8 mouse cellular contexts compared by ENCODE assay signal in the genomic region with DNA sequence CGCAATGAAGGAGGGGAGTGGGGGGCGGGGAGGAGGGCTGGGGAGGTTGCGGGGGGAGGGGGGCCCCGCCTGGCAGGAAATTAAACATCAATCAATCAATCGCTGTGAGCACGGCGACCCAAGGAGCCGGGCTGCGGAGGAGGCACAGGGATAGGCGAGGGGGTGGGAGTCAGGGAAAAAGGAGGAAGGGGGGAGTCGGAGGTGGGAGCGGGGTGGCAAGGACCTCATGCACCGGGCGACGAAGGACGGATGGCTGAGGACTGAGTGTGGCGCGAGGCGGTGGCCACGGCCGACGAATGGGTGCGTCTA. TPM values are rescaled to one million over a fixed set of nuclear protein-coding genes. Genes with fewer than 3 reads are reported as not detected.
DNase-seq lines count a peak whose midpoint lies in the region; ATAC-seq and TF ChIP-seq lines count a peak whose summit lies in the region.

No protein-coding gene starts in this region.

- peak overlapping the region; percentile 84 for H3K4me3 ChIP-seq in cerebellum, adult 2 months (replicated peaks; ENCODE audit: insufficient read depth, low read depth, low read length)
- peak overlapping the region; percentile 74 for H3K4me3 ChIP-seq in limb, embryonic 14.5 days (replicated peaks; ENCODE audit: low read length)
- H3K4me3 ChIP-seq in stomach, embryonic 16.5 days (replicated peaks; ENCODE audit: low read length): peak overlapping the region; percentile 84

- H3K27ac ChIP-seq in cerebellum, adult 2 months (ENCODE audit: insufficient read depth, low read length): no peak overlapping the region
- 0 out of 2 replicates have a peak overlapping the region, but pooled peaks have one; percentile 85 for H3K27ac ChIP-seq in limb, embryonic 14.5 days (replicated peaks; ENCODE audit: low read depth, low read length)
- H3K27ac ChIP-seq in stomach, embryonic 16.5 days (ENCODE audit: low read length): no peak overlapping the region

- H3K36me3 ChIP-seq in limb, embryonic 14.5 days (ENCODE audit: control insufficient read depth, insufficient read depth, low read length): no peaks in the 10 kb centered on the region
- H3K36me3 ChIP-seq in stomach, embryonic 16.5 days (ENCODE audit: control insufficient read depth, insufficient read depth, low read length): no peaks in the 10 kb centered on the region

- no peak for DNase-seq in cerebellum, adult 2 months
- no peak for DNase-seq in cerebellum, postnatal 4 days (ENCODE audit: low spot score in 2 of 2)
- peak; percentile 61 for DNase-seq in right cerebral cortex, postnatal 4 days
- no peak for DNase-seq in right cerebral cortex, postnatal 14 days
- no peak for DNase-seq in limb, embryonic 14.5 days (ENCODE audit: low spot score)
- no peak for DNase-seq in urinary bladder, postnatal 25 days (ENCODE audit: low spot score)
- no peak for DNase-seq in spleen, postnatal 36 days (ENCODE audit: low spot score in 2 of 2)

- peak overlapping the region; percentile 98 for H3K4me2 ChIP-seq in limb, embryonic 14.5 days (replicated peaks; ENCODE audit: low read depth, low read length, severe bottlenecking)
- peak overlapping the region; percentile 97 for H3K4me2 ChIP-seq in stomach, embryonic 16.5 days (ENCODE audit: low read depth, low read length)

- no peak for ATAC-seq in limb, embryonic 14.5 days (ENCODE audit: low FRiP score, low read depth)
- ATAC-seq in stomach, embryonic 16.5 days (ENCODE audit: insufficient read depth, low FRiP score): no peak

- H3K4me1 ChIP-seq in cerebellum, adult 2 months (ENCODE audit: control insufficient read depth, insufficient read depth, low read length): peaks cover 7% of the 10 kb centered on the region; the same call in 1 of the 2 replicates
- 0 out of 2 replicates have a peak, but pooled peaks cover 15% of the 10 kb centered on the region for H3K4me1 ChIP-seq in limb, embryonic 14.5 days (ENCODE audit: control insufficient read depth, insufficient read depth, low read length)
- peaks cover 23% of the 10 kb centered on the region for H3K4me1 ChIP-seq in stomach, embryonic 16.5 days (ENCODE audit: control insufficient read depth, insufficient read depth, low read length)

- peak overlapping the region; percentile 81 for H3K9ac ChIP-seq in limb, embryonic 14.5 days (ENCODE audit: low read depth, low read length, severe bottlenecking)
- peak overlapping the region; percentile 83 for H3K9ac ChIP-seq in stomach, embryonic 16.5 days (ENCODE audit: low read length)

- peaks cover 7% of the 10 kb centered on the region; the same call in 1 of the 2 replicates for H3K27me3 ChIP-seq in cerebellum, adult 2 months (ENCODE audit: control insufficient read depth, insufficient read depth, low read length)
- H3K27me3 ChIP-seq in limb, embryonic 14.5 days (ENCODE audit: control insufficient read depth, insufficient read depth, low read length): peaks cover 56% of the 10 kb centered on the region
- peaks cover 42% of the 10 kb centered on the region for H3K27me3 ChIP-seq in stomach, embryonic 16.5 days (ENCODE audit: control insufficient read depth, insufficient read depth, low read length)

- no peak for TF ChIP-seq POLR2A in cerebellum, adult 2 months (IDR thresholded peaks at IDR 0.05; ENCODE audit: borderline replicate concordance, insufficient read depth, low read length)
- TF ChIP-seq POLR2A in limb, embryonic 14.5 days (IDR thresholded peaks at IDR 0.05; ENCODE audit: borderline replicate concordance, extremely low read depth, insufficient read depth, insufficient read length): no peak

- H3K9me3 ChIP-seq in limb, embryonic 14.5 days (ENCODE audit: control insufficient read depth, low read length): no peaks in the 10 kb centered on the region
- H3K9me3 ChIP-seq in stomach, embryonic 16.5 days (replicated peaks; ENCODE audit: control insufficient read depth, low read length): no peaks in the 10 kb centered on the region

- WGBS in cerebellum, adult 2 months: 1% methylated on average over 20 of the region's 23 CpGs
- 0% methylated on average over 22 of the region's 23 CpGs for WGBS in limb, embryonic 14.5 days
- WGBS in stomach, embryonic 16.5 days: 1% methylated on average over 23 of the region's 23 CpGs

- no peak for TF ChIP-seq CTCF in cerebellum, adult 2 months (IDR thresholded peaks at IDR 0.05; ENCODE audit: borderline replicate concordance, insufficient read depth, low read depth, low read length)

RNA-seq across cellular contexts. Expression of a gene that starts 6.6 kb away (rescaled TPM):
- polyA plus RNA-seq in cerebellum, adult 2 months (2012; rRNA removed): 0.29 and 0.40 TPM in 2 replicates
- polyA plus RNA-seq in limb, embryonic 14.5 days (2012; rRNA removed): 4.9 and 5.3 TPM in 2 replicates
- polyA plus RNA-seq in limb, embryonic 14.5 days (2014; fragmentation: Nextera tagmentation; extraction: Ambion mirVana): 5.0 and 5.3 TPM in 2 replicates
- polyA plus RNA-seq in stomach, embryonic 16.5 days (2015; fragmentation: Nextera tagmentation; extraction: Ambion mirVana): 0.31 and 0.32 TPM in 2 replicates
